ENCODE assay signal across 30 mouse cellular contexts in genomic region chr19:16149094-16149493, GRCm38 (mm10). TPM values are rescaled to one million over a fixed set of nuclear protein-coding genes. Genes with fewer than 3 reads are reported as not detected.
DNase-seq lines count a peak whose midpoint lies in the region; TF ChIP-seq lines count a peak whose summit lies in the region.
"Had no signal": no experiment of that assay in that cellular context is flagged by ENCODE, and none has a peak within 500 bp of the region (broad histone marks: within the 10 kb centered on the region; RNA-seq: fewer than 3 reads in every experiment).

No protein-coding gene starts in this region.

- no peaks in the 10 kb centered on the region for H3K27me3 ChIP-seq in spleen, adult 2 months (ENCODE audit: control insufficient read depth, insufficient read depth, low read length)
- H3K27me3 ChIP-seq: embryonic facial prominence, embryonic 13.5 days; forebrain, embryonic 12.5 days; heart, embryonic 12.5 days; hindbrain, embryonic 12.5 days; limb, embryonic 12.5 days; liver, embryonic 12.5 days had no signal

- H3K4me3 ChIP-seq in spleen, adult 2 months (ENCODE audit: extremely low read depth, insufficient read depth, insufficient read length) = no peak overlapping the region
- H3K4me3 ChIP-seq in bone marrow macrophage, adult 2 months (ENCODE audit: insufficient read depth, low read length) = no peak overlapping the region
- H3K4me3 ChIP-seq in macrophage (ENCODE audit: inconsistent target) = no peak overlapping the region
- H3K4me3 ChIP-seq: embryonic facial prominence, embryonic 13.5 days; erythroblast, embryonic 14.5 days; forebrain, embryonic 12.5 days; heart, embryonic 12.5 days; hindbrain, embryonic 12.5 days; limb, embryonic 12.5 days; liver, embryonic 12.5 days had no signal

- no peak for DNase-seq in spleen, adult 2 months (ENCODE audit: low read depth in 1 of 2, low spot score in 2 of 2)
- no peak for DNase-seq in spleen, postnatal 10 days (ENCODE audit: low spot score in 2 of 2)
- DNase-seq in left cerebral cortex, adult 8-10 months (ENCODE audit: low spot score in 2 of 2) = no peak
- no peak for DNase-seq in adrenal gland, postnatal 4 days (ENCODE audit: low spot score in 2 of 2)
- DNase-seq in right cerebral cortex, postnatal 25 days = no peak
- DNase-seq: adrenal gland, postnatal 25 days; cerebellum, adult 18-20 months; cerebellum, postnatal 25 days; embryo, embryonic 11 days; gastrocnemius, postnatal 10 days; heart, adult 18-20 months; heart, postnatal 14 days; kidney, adult 8-10 months; kidney, postnatal 10 days; layer of hippocampus, postnatal 36 days; lung, embryonic 14.5 days; lung, postnatal 36 days; right cerebral cortex, postnatal 14 days; thymus, adult 2 months; thymus, postnatal 4 days had no signal

- H3K79me2 ChIP-seq in macrophage (ENCODE audit: inconsistent target) = peaks cover 100% of the 10 kb centered on the region

- H3K36me3 ChIP-seq in spleen, adult 2 months (ENCODE audit: control insufficient read depth, insufficient read depth, low read length) = no peaks in the 10 kb centered on the region
- H3K36me3 ChIP-seq in macrophage (ENCODE audit: inconsistent target) = no peaks in the 10 kb centered on the region
- H3K36me3 ChIP-seq: embryonic facial prominence, embryonic 13.5 days; forebrain, embryonic 12.5 days; heart, embryonic 12.5 days; hindbrain, embryonic 12.5 days; limb, embryonic 12.5 days; liver, embryonic 12.5 days had no signal

- H3K27ac ChIP-seq in spleen, adult 2 months (ENCODE audit: insufficient read depth, low read length) = peak overlapping the region; percentile 16; the same call in 1 of the 2 replicates
- peak overlapping the region; percentile 64 for H3K27ac ChIP-seq in bone marrow macrophage, adult 2 months (ENCODE audit: insufficient read depth, low read depth, low read length)
- H3K27ac ChIP-seq in macrophage = peak overlapping the region; percentile 57
- H3K27ac ChIP-seq: forebrain, embryonic 12.5 days; hindbrain, embryonic 12.5 days; limb, embryonic 12.5 days; liver, embryonic 12.5 days; stomach, postnatal 0 days had no signal

- no peak for TF ChIP-seq POLR2A in spleen, adult 2 months (IDR thresholded peaks at IDR 0.05; ENCODE audit: low read depth, low read length)
- no peak for TF ChIP-seq POLR2A in bone marrow macrophage, adult 2 months (IDR thresholded peaks at IDR 0.05; ENCODE audit: borderline replicate concordance, low read depth, low read length)

- H3K4me1 ChIP-seq in spleen, adult 2 months (ENCODE audit: control insufficient read depth, insufficient read depth, insufficient read length) = no peaks in the 10 kb centered on the region; the same call in 1 of the 2 replicates
- peaks cover 45% of the 10 kb centered on the region for H3K4me1 ChIP-seq in bone marrow macrophage, adult 2 months (ENCODE audit: control insufficient read depth, insufficient read depth, low read length)
- H3K4me1 ChIP-seq: forebrain, embryonic 12.5 days; hindbrain, embryonic 12.5 days had no signal

- no peak for TF ChIP-seq CTCF in spleen, adult 2 months (IDR thresholded peaks at IDR 0.05; ENCODE audit: extremely low read depth, insufficient read depth, insufficient read length, insufficient replicate concordance)
- no peak for TF ChIP-seq CTCF in bone marrow macrophage, adult 2 months (IDR thresholded peaks at IDR 0.05; ENCODE audit: low read depth, low read length)

- whole genome bisulfite sequencing in spleen, adult 2 months = 60% methylated on average over 1 of the region's 1 CpGs
- 54% methylated on average over 1 of the region's 1 CpGs for WGBS in macrophage (ENCODE audit: missing documents)

RNA-seq across cellular contexts. Expression of gene Gnaq, which starts 16.5 kb away (rescaled TPM):
- polyA plus RNA-seq in spleen, adult 2 months (2012; rRNA removed) = 7.1 and 7.3 TPM in 2 replicates
- polyA plus RNA-seq in bone marrow macrophage, adult 2 months (2012; ENCODE audit: insufficient read depth, insufficient read length, missing spikeins) = 86.9 and 96.5 TPM in 2 replicates
- 100 to 1,000 TPM; 111 to 223 (median 174) TPM for total RNA-seq in macrophage (2018; cell fraction: chromatin; rRNA removed)
- total RNA-seq in macrophage (2018; cell fraction: cytosol; rRNA removed) = 10 to 100 TPM; 39.0 to 96.9 (median 65.1) TPM
- total RNA-seq in macrophage (2018; cell fraction: nucleus; rRNA removed) = 100 to 1,000 TPM in 25 of 26 experiments, 10 to 100 TPM in 1; 94.4 to 285 (median 144) TPM
- 52.0 to 78.9 TPM (median 60.5 TPM) in 3 replicates for polyA plus RNA-seq in macrophage (2018)
- 100 to 1,000 TPM; 143 to 158 (median 149) TPM for total RNA-seq in left cerebral cortex, adult 8-10 months (2022)
- 10 to 100 TPM; 86.3 to 89.9 TPM for total RNA-seq in adrenal gland, postnatal 4 days (2021)
- polyA plus RNA-seq: erythroblast, embryonic 14.5 days had no signal
